Mouse (Mus musculus) c-Kit-positive CD71-negative TER-119-negative erythroid progenitor cells, embryonic 14.5 days (primary cell): ENCODE data around the gene Sobp.

Experiments used
- DNase-seq: peaks from one replicate; pipeline ENCODE4 v3.0.0-alpha.2; 2013; ENCODE audit warnings: low read depth

Gene Sobp

DNA sequence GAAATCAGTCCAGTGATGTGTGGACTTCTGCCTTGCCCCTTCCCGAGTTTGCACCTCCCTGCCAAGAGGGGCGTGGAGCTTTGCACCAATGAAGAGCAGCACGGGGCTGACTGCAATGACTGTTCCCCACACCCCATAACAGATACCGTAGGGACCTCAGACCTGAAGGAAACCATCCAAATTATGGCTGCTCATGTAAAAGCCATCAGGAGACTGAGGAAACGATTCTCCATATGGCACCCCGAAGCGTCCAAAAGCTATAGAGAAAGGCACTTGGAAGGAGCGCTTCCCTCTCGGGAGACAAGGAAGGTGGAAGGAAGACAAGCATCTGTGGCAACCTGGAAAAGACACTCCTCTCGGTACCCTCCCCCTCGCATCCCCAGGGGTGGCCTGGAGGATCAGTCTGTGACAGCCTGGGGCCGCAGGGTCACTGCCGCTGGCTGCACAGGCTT, 180.0 kb downstream of the Sobp start:
- no peak for DNase-seq

DNA sequence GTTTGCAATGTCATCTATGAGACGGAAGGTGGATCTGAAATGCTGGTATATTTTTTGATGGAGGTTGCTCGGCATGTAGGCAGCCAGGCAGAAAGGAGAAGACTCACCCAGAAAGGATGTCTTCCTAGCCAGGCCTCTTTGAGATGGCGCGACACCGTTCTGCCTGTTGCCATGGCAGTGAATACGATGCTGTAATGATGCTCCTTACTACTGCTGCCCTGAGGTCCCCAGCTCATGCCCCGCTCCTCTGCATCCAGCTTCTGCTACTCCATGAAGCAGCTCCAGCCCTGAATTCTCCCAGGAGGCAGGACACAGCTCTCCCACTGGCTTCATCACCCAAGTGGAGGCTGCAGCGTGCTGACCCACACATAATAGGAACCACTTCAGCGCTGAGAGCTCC, 183.3 kb downstream of the Sobp start:
- DNase-seq: no peak

DNA sequence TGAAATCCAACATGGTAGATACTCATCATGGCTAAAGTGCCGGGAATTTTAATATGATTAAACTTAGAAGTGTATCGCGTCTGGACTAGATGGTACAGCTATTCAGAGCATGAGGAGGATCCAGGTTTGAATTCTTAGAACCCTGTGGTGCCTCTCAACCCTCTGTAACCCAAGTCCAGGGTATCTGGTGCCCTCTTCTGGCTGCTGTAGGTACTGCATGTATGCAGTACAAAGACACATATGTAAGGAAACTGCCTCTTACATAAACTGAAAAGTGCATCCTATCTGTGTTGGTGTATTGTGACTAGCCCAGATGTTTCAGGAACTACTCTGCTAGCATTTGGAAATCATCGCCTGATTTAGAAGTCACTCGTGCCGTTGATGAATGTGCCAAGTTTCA, 184.4 kb downstream of the Sobp start:
- peak; percentile 48 for DNase-seq

DNA sequence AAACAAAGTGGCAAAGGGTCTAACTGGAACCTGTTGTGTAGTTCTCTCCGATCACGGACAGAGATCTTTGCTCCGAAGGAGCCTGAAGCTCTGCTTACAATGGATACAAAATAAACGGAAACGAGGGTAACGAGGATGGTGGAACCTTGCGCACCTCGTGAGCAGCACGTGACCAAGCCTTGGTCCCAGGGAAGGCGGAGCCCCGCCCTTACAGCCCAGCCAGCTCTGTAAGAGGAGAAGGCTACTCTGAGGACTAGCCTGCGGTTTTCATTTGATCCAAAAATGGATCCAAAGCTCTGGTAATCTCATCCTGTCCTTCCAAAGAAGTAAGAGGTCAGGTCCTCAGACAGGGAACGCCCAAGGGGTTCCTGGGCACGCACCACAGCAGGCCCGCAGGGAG, 185.7 kb downstream of the Sobp start:
- no peak for DNase-seq

DNA sequence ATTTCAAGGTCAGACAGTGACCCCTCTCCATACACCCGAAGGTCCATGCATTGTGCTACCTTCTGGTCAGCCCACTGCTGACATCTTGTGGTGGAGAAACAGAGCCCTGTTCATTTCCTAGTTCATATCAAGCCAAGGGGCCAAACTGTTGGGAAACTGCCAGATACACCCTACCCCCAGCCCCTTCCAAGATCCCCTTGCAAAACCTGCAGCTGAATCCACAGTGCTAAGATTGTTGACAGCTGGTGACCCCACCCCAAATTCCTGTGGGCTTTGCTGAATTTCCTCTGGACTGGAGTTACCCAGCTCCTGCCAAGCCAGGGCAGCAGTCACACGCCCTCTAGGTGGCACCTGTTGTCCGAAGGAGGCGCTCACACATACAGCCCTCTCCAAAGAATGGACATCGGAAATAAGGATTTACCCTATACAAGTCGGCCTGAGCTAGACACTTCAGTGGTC, 186.7 kb downstream of the Sobp start:
- peak; percentile 29 for DNase-seq

DNA sequence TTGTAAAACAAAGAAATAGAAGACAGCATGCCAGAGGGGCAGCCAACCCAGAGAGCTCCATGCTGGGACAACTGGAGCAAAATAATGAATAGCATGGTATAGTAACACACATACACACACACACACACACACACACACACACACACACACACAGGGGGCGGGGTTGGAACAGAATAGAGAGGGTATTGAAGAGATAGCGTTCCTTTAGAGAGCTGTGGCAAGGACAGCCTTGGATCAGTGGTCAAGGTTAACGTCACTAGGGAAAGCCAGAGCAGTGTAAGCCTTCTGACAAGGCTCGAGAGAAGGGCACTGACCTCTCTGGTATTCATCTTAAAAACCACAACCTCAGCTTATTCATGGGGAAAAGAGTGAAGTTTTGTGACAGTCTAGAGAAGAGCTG, 189.4 kb downstream of the Sobp start:
- DNase-seq: no peak

DNA sequence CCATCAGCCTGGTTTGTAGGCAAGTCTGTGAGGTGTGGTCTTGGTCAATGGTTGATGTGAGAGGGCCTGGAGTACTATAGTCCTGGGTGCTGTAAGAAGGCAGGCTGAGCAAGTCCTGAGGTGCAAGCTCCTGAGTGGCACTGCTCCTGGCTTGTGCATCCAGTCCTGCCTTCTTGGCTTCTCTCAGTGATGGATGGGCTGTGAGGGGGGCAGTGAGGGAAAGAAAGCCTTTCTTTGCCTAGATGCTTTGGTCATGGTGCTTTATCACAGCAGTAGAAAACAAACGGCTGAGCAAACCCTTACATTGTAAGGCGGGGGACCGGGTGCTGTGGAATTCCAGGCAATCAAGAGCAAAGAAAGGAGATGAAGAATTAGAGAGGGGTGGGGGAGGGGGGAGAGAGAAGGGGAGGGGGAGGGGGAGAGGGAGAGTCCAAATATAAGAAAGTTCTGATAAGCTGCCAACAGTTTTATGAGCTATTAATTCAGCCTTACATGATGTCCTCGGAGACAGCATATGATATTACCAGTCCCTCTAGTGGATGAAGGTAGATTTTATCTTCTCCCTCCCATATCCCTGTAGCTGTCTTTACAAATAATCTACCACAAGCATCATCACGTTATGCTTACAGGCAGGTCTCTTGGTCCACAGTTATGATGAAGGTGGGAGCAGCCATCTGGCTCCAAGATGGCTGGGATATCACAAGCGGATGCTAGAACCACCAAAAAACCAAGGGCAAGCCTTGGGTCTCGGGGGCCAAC, 193.2 kb downstream of the Sobp start:
- no peak for DNase-seq

DNA sequence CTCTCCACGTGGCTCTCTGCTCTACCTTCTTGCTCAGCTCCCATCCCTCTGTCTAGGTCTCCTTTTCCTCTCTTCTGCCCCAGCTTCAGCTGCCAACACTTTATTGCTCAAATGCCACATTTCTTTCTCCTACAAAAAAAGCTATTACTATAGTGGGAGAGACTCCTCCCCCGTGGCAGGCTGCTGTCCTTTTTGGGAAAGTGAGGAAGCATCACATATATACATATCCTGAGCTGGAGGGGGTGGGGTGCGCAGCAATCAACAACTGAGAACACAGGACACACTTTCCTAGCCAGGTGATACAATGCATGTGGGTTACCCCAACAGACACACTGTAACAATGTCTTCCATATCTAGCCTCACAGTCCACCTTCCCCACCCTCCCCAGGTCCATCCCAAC, 196.0 kb downstream of the Sobp start:
- DNase-seq: no peak

DNA sequence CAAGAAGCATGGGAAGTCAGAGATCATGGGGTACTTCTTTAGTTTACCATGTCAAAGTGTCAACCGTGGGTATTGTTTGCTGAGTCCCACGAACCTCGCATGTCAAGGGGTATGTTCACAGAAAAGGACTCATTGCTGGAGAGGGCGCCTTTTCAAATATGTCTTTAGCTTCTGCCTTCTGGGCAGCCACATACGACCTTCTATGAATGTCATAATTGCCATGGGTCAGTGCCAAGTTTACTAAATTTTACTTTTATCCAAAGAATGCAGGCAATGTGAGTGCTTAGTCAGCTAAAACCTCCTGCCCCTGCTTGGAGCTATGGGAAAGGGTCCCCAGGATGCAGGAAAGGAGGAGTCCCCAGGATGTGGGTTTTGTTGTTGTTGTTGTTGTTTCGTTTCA, 197.8 kb downstream of the Sobp start:
- DNase-seq: no peak

DNA sequence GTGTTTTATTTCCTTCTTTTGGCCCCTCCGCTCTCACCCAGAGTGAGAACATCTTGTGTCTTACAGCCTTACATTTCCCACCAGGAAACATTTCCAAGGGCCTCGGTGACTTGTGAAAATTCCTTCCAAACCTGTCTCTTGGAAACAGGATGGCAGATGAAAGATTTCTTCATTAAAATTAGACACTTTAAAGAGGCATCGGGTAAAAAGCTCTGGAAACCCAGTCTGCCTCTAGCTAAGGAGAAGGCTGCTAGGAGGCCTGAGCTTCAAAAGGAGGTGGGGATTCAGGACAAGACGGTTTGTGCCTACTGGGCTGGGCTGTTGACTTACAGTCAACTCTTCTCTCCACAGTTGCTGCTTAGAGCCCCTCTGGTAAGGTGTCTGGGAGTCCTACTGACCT, 200.8 kb downstream of the Sobp start:
- no peak for DNase-seq

DNA sequence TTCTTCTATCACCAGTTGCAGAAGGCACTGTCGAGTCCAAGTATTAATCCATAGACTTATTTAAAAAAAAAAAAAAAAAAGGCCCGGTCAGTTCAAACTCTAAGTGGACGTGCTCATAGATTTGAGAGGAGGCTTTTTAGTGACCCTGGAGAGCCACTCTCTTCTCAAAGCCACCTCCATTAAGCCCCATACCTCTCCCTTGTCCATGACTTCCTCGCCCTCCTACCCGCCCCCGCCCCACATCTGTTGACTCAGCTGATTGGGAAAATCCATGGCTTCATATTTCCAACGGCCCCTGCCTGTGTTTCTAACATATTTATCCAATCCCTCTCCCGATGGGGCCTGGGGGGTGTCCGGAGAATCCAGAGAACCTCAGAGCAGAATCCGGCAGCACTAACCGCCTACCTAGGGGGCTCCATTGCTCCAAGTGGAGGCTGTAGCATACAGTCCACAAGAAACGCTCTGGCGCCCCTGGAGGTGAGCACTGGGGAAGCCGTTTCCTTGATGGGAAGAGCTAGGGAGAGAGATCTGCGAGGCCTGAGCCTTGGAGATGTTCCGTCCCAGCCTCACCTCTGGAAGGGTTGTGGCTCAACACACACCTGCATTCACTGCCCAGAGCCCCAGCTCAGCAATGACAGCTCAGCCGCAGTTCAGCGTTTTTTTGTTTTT, 201.7 kb downstream of the Sobp start:
- peak; percentile 63 for DNase-seq

DNA sequence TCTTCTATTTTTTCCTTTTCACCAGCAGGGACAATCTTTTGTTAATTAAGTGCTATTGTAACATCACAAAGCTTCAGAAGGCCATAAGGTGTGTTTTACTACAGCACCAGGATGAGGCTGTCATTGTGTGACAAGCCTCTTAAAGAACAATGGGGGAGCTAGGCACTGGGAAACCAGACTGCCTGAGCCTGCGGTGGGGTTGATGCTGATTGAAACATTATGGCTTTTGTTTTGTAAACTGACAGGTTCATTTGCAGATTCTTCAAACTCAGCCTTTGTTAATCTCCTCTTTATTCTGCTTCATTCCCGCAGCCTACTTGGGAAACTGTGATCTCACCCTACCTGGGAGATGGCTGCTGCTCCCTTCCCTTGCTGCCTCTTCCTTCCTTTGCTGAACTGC, 206.0 kb downstream of the Sobp start:
- no peak for DNase-seq

DNA sequence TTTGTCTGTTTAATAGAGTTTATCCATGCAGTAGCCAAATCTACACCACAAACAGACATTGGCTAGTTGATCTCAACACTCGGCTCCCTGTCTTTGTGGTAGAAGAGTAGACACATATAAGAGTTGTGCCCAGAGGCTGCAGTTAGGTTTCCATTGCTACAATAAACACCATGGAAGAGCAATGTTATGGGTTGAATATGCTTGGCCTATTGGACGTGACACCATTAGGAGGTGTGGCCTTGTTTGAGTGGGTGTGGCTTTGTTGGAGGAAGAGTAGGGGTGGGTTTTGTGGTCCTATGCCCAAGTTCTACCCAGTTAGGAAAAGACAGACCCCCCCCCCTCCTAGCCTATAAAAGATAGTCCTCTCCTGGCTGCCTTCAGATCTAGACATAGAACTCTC, 211.3 kb downstream of the Sobp start:
- DNase-seq: no peak

DNA sequence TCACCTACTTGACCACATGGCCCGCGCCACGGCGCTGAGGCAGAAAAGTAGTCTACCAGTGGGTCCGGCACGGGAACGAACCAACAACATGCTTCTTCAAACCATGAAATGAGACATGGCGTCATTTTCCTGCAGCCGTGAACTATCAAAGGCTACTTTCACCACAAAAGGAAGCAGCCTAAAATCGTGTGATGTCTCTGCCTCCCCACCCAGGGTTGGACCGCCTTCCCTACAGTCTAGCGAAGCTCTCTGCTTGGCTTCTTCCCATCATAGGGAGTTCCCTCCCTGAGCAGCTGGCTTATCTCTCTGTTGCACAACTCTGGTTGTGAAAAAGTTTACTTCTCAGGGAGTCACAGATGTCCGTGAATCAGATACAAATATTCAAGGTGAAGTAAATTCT, 211.7 kb downstream of the Sobp start:
- no peak for DNase-seq

DNA sequence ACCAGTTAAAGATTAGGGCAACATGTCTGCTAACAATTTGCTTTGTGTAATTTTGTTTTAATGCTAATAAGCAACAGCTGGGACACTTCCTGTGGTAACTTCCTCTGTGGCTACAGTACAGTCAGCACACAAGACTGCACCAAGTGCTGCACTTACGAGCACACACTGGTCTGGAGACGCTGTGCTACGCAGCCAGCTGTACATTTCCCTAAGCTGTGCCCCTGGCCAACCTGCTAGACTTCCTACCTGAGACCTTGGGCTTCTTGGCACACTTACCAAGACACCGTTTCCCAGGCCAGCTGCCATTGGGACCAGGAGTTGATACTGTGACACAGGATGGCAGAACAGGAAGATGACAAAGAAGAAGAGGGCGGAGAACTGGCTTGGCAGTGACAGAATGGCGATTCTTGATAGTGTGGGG, 212.1 kb downstream of the Sobp start:
- no peak for DNase-seq

DNA sequence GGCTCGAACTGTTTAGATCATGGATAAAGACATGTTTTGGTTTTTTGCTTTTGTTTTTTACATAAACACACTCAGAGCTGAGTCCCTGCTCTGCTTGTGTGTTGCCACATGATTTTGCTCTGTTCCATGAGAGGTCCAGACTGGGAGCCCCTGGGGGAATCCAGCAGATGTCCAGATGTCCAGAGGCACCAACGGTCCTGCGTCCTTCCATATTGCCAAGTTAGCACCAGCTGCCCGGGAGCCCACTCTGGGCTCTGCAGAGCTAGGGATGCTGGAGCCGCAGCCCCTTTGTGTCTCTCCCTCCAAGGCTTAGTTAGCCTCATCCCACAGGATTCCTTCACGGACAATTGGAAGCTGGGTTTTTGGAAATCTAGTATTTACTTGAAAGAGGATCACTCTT, 212.6 kb downstream of the Sobp start:
- no peak for DNase-seq

DNA sequence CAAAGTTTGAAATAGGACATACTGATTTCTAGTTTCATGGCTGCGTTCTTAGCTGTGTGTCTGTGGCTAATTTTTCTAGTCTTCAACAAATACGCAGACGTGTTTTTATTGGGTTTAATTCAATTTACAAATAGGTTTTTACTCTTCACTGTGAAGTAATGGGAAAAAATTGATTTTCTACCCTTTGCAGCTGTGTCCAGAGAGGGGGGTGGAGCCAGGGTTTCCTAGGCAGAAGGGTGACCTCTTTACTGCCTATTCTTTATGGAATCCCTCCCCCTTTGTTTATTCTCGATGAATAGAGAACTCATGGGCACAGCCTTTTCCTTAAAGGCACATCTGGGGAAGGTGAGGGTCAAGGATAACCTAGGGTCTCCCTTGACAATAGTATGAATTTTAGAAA, 215.6 kb downstream of the Sobp start:
- DNase-seq: no peak

DNA sequence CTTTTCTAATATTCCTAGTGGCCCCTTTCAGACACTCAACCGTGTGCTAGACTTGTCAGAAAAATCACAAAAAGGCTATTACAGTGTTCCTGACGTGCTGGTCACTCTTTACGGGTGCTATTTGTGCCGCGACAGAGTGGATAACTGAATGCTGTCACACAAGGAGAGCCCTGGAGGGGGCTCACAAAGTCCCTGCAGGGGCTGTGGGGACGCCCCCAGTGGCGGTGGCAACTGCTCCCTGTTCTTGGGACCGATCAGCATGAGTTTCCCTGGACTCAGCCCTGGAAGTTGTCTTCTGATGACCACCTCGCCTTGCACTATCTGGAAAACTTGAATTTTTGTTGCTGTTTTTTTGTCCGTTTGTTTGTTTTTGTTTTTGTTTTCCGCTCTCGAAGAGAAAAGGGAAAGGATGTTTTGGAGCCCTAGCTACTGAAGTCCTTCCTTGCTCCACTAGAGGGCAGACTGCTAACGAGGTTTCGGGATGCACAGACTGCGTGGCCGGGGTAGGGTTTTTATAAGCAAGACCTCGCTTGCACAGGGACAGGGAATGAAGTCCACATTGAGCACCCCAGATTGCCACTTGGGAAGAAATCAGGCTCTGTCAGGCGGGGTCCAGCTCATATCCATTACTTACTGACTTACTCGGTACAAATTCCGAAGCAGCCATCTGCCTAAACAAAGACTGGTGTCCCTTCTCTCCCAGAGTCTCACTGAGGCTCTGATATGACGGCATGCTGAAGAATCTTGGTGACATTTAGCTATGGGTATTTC, 216.3 kb downstream of the Sobp start:
- peak; percentile 50 for DNase-seq

DNA sequence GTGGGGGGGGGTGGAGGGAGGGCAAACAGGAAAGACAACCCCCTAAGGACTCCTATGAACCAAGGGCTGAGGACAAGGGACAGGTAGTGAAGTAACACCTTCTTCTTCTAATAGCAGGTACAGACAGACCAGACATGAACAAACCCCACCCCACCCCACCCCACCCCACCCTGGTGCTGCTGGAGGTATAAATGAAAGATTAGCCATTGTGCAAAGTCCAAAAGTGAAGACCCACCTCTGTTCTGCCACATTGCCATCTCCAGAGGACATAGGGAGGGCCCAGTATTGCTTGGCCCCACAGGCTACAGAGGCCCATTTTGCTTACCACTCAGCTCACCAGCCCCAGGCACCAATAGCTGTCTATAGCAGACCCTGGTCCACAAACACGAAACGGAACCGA, 219.1 kb downstream of the Sobp start:
- DNase-seq: no peak

DNA sequence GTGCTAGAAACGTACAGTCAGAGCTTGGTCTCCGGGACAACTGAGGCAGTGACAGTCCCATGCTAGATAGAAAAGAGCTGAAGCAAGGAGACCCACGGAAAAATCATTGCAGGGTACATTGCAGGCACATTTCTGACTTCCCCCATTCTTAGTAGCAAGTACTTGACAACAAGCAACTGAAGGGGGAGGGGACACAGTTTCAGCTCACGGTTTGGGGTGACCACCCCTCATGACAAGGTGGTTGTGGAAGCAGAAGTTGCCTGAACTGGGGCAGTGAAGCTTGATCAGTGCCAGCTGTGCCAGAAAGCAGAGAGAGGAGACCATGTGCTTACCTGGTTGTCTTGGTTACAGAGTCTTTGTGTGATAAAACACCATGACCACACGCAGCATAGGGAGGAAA, 220.7 kb downstream of the Sobp start:
- no peak for DNase-seq
